Mouse (Mus musculus) bone marrow, adult 2 months (tissue): ENCODE data around the gene Shank3. TPM values are rescaled to one million over a fixed set of nuclear protein-coding genes. Genes with fewer than 3 reads are reported as not detected.

Source experiments
- H3K27ac ChIP-seq: fragments of 200-500 bp; 2 replicates; pipeline ENCODE4 v1.5.1; 2012; ENCODE audit warnings: low read depth, mild to moderate bottlenecking, control low read depth, inconsistent platforms, low read length; ENCODE audit not compliant: control insufficient read depth, poor library complexity, insufficient read depth
- H3K4me1 ChIP-seq: fragments of 200-500 bp; 2 replicates; pipeline ENCODE4 v1.6.1; 2011; ENCODE audit warnings: low read length; ENCODE audit not compliant: control insufficient read depth, insufficient read depth
- H3K4me3 ChIP-seq: fragments of 200-500 bp; replicated peaks from 2 replicates; pipeline ENCODE3; 2011; ENCODE audit warnings: mild to moderate bottlenecking, low read depth, low read length, control low read depth; ENCODE audit not compliant: control insufficient read depth
- CTCF ChIP-seq: fragments of 200-500 bp; IDR thresholded peaks from 2 replicates; pipeline ENCODE4 v1.5.1; 2011; ENCODE audit warnings: low read length, control low read depth; ENCODE audit not compliant: control insufficient read depth, insufficient read depth
- POLR2A ChIP-seq: fragments of 200-500 bp; IDR thresholded peaks from 2 replicates; pipeline ENCODE4 v1.6.1; 2011; ENCODE audit warnings: low read depth, mild to moderate bottlenecking, control low read depth, low read length, borderline replicate concordance; ENCODE audit not compliant: control insufficient read depth
- WGBS: fragments of 180-500 bp; shearing (Covaris S2); methylation state at CpG from one replicate; pipeline ENCODE4 v1.1.7; 2018; 5-methylcytosine and 5-hydroxymethylcytosine counted together
- polyA plus RNA-seq: library from polyadenylated mRNA; stranded (reverse); fragments of >200 nt; gene quantifications from 2 replicates; pipeline ENCODE4 v1.2.4, GENCODE M21; 2011; ENCODE audit warnings: low replicate concordance; ENCODE audit not compliant: missing spikeins, insufficient read depth, insufficient read length

The Shank3 gene
- polyA plus RNA-seq: 19.5 and 23.6 TPM in 2 replicates

GRCm38 (mm10) chr15:89498961-89499688 lies at the start of gene Shank3:
Gene Shank3 (plus strand): TSS chr15:89499623.
- H3K4me3 ChIP-seq: peak within 1 kb of the TSS; percentile 21
- under 1% methylated on average over 36 of the region's 72 CpGs for WGBS

GRCm38 (mm10) chr15:89452906-89453864 lies 46.2 kb upstream of the Shank3 start:
- Histone ChIP-seq H3K4me3 (no peak overlapping the region), H3K27ac (no peak overlapping the region), H3K4me1 (no peaks in the 10 kb centered on the region)
- WGBS: 6% methylated on average over 24 of the region's 24 CpGs
- peak; percentile 7; the same call in 1 of the 2 replicates for TF ChIP-seq CTCF
- no peak for TF ChIP-seq POLR2A

More at GRCm38 (mm10) chr15:89498961-89499688, at the start of gene Shank3:
- TF ChIP-seq POLR2A (no peak), CTCF (no peak)
- Histone ChIP-seq H3K4me1 (no peaks in the 10 kb centered on the region), H3K27ac (no peak within 1 kb of the TSS)

- H3K4me3 ChIP-seq: no peak within 1 kb of the TSS
- TF ChIP-seq POLR2A (no peak), CTCF (no peak)
- H3K4me1 ChIP-seq: no peaks in the 10 kb centered on the region
- H3K27ac ChIP-seq: no peak within 1 kb of the TSS
- 5% methylated on average over 53 of the region's 53 CpGs for WGBS
These were observed 45.5 kb upstream of the Shank3 start, which contains the start of gene Mapk8ip2 for GRCm38 (mm10) chr15:89453865-89454478. Gene Mapk8ip2 (plus strand): TSS chr15:89453913.

- Histone ChIP-seq H3K4me3 (no peak overlapping the region), H3K4me1 (peaks cover 1% of the 10 kb centered on the region; the same call in 1 of the 2 replicates), H3K27ac (no peak overlapping the region)
- 31% methylated on average over 6 of the region's 6 CpGs for WGBS
- TF ChIP-seq CTCF (no peak), POLR2A (no peak)
These were observed 44.6 kb upstream of the Shank3 start for GRCm38 (mm10) chr15:89454857-89455256.

GRCm38 (mm10) chr15:89455642-89456041 lies 43.8 kb upstream of the Shank3 start:
- H3K4me1 ChIP-seq: peaks cover 1% of the 10 kb centered on the region; the same call in 1 of the 2 replicates
- 69% methylated on average over 6 of the region's 6 CpGs for WGBS

GRCm38 (mm10) chr15:89458942-89459341 lies 40.5 kb upstream of the Shank3 start:
- H3K4me3 ChIP-seq: no peak overlapping the region
- WGBS: 2% methylated on average over 15 of the region's 15 CpGs
- peaks cover 1% of the 10 kb centered on the region; the same call in 1 of the 2 replicates for H3K4me1 ChIP-seq
- H3K27ac ChIP-seq: no peak overlapping the region
- TF ChIP-seq POLR2A (no peak), CTCF (no peak)

More at GRCm38 (mm10) chr15:89455642-89456041, 43.8 kb upstream of the Shank3 start:
- no peak overlapping the region for H3K4me3 ChIP-seq
- no peak overlapping the region for H3K27ac ChIP-seq
- TF ChIP-seq CTCF: no peak
- TF ChIP-seq POLR2A: no peak

- WGBS: 78% methylated on average over 7 of the region's 7 CpGs
- Histone ChIP-seq H3K4me3 (no peak overlapping the region), H3K4me1 (peaks cover 1% of the 10 kb centered on the region; the same call in 1 of the 2 replicates), H3K27ac (no peak overlapping the region)
- TF ChIP-seq CTCF (no peak), POLR2A (no peak)
These were observed 39.6 kb upstream of the Shank3 start for GRCm38 (mm10) chr15:89459821-89460220.
